Mouse (Mus musculus) cerebellum, postnatal 4 days (tissue): Measurements from ENCODE around the gene Pced1b.

Experiments
- DNase-seq, 2 experiments: peaks; one replicate each; pipeline ENCODE4 v3.0.0; 2022; ENCODE audit warnings: low spot score in 2 of 2, mixed read lengths in 1 of 2

The Pced1b gene

GRCm38 (mm10) chr15:97257206-97257775 lies 10.4 kb downstream of the Pced1b start:
- DNase-seq = no peak

- DNase-seq = no peak
Measured at GRCm38 (mm10) chr15:97258483-97259230, 11.8 kb downstream of the Pced1b start.

- DNase-seq = no peak
Measured at GRCm38 (mm10) chr15:97259300-97259699, 12.4 kb downstream of the Pced1b start.

- DNase-seq = no peak
Measured at GRCm38 (mm10) chr15:97259968-97260597, 13.2 kb downstream of the Pced1b start.

- no peak for DNase-seq
Measured at GRCm38 (mm10) chr15:97262251-97262650, 15.3 kb downstream of the Pced1b start.

- DNase-seq = no peak
Measured at GRCm38 (mm10) chr15:97266236-97266845, 19.4 kb downstream of the Pced1b start.

GRCm38 (mm10) chr15:97267094-97267695 lies 20.3 kb downstream of the Pced1b start:
- DNase-seq = no peak

- no peak for DNase-seq
Measured at GRCm38 (mm10) chr15:97271985-97272697, 25.2 kb downstream of the Pced1b start.

- DNase-seq = no peak
Measured at GRCm38 (mm10) chr15:97272831-97273230, 25.9 kb downstream of the Pced1b start.

- DNase-seq = no peak
Measured at GRCm38 (mm10) chr15:97275626-97276395, 28.9 kb downstream of the Pced1b start.

- no peak for DNase-seq
Measured at GRCm38 (mm10) chr15:97276660-97277153, 29.8 kb downstream of the Pced1b start.

GRCm38 (mm10) chr15:97277328-97277727 lies 30.4 kb downstream of the Pced1b start:
- no peak for DNase-seq

- no peak for DNase-seq
Measured at GRCm38 (mm10) chr15:97278340-97278948, 31.5 kb downstream of the Pced1b start.

- DNase-seq = no peak
Measured at GRCm38 (mm10) chr15:97280131-97280530, 33.2 kb downstream of the Pced1b start.

- DNase-seq = no peak
Measured at GRCm38 (mm10) chr15:97280776-97281175, 33.9 kb downstream of the Pced1b start.

GRCm38 (mm10) chr15:97281712-97282571 lies 35.0 kb downstream of the Pced1b start:
- no peak for DNase-seq

GRCm38 (mm10) chr15:97282572-97282881 lies 35.6 kb downstream of the Pced1b start:
- no peak for DNase-seq

GRCm38 (mm10) chr15:97284201-97284600 lies 37.3 kb downstream of the Pced1b start:
- no peak for DNase-seq

- no peak for DNase-seq
Measured at GRCm38 (mm10) chr15:97285665-97286212, 38.8 kb downstream of the Pced1b start.
